Mouse (Mus musculus) embryonic facial prominence, embryonic 15.5 days (tissue): ENCODE data around the gene Tmsb15b2. TPM values are rescaled to one million over a fixed set of nuclear protein-coding genes. Genes with fewer than 3 reads are reported as not detected.
"Not testable (repeated sequence)": the region's sequence is repeated elsewhere in the genome, so short reads cannot be mapped to it uniquely, and the experiment has no call there.

ENCODE experiments used
- ATAC-seq: fragments of 200-750 bp; cut with Nextera tagmentation; 2 replicates; pipeline ENCODE4 v1.8.0; 2017; ENCODE audit warnings: low read depth, moderate TSS enrichment; ENCODE audit not compliant: insufficient number of reproducible peaks, low FRiP score, low TSS enrichment
- H3K27ac ChIP-seq: fragments of 300-500 bp; sonication (generic); replicated peaks from 2 replicates; pipeline ENCODE4 v1.5.1; 2015; ENCODE audit warnings: mild to moderate bottlenecking, inconsistent platforms
- H3K27me3 ChIP-seq: fragments of 300-500 bp; sonication (generic); 2 replicates; pipeline ENCODE4 v1.6.1; 2015; ENCODE audit warnings: inconsistent platforms
- H3K36me3 ChIP-seq: fragments of 300-500 bp; sonication (generic); 2 replicates; pipeline ENCODE4 v1.6.1; 2015; ENCODE audit warnings: mild to moderate bottlenecking, inconsistent platforms
- H3K4me1 ChIP-seq: fragments of 300-500 bp; sonication (generic); 2 replicates; pipeline ENCODE4 v1.6.1; 2015; ENCODE audit warnings: inconsistent platforms
- H3K4me2 ChIP-seq: fragments of 300-500 bp; sonication (generic); replicated peaks from 2 replicates; pipeline ENCODE4 v1.6.1; 2015; ENCODE audit warnings: mild to moderate bottlenecking, inconsistent platforms
- H3K4me3 ChIP-seq: fragments of 300-500 bp; sonication (generic); replicated peaks from 2 replicates; pipeline ENCODE4 v1.5.1; 2015; ENCODE audit warnings: mild to moderate bottlenecking, inconsistent platforms
- H3K9ac ChIP-seq: fragments of 300-500 bp; sonication (generic); 2 replicates; pipeline ENCODE4 v1.6.1; 2015; ENCODE audit warnings: inconsistent platforms
- H3K9me3 ChIP-seq: fragments of 300-500 bp; sonication (generic); replicated peaks from 2 replicates; pipeline ENCODE4 v1.6.1; 2016; ENCODE audit warnings: inconsistent platforms
- WGBS: fragments of 180-500 bp; shearing (Covaris S2); methylation state at CpG from one replicate; pipeline ENCODE4 v1.1.7; 2015; 5-methylcytosine and 5-hydroxymethylcytosine counted together
- polyA plus RNA-seq: library from polyadenylated mRNA; unstranded; fragments of >200 nt; fragmentation: Nextera tagmentation; extraction: Ambion mirVana; gene quantifications from 2 replicates; pipeline ENCODE4 v1.2.1, GENCODE M21; 2015

Gene Tmsb15b2
- polyA plus RNA-seq, 1 experiment from 2014 or later: 55.7 TPM

DNA sequence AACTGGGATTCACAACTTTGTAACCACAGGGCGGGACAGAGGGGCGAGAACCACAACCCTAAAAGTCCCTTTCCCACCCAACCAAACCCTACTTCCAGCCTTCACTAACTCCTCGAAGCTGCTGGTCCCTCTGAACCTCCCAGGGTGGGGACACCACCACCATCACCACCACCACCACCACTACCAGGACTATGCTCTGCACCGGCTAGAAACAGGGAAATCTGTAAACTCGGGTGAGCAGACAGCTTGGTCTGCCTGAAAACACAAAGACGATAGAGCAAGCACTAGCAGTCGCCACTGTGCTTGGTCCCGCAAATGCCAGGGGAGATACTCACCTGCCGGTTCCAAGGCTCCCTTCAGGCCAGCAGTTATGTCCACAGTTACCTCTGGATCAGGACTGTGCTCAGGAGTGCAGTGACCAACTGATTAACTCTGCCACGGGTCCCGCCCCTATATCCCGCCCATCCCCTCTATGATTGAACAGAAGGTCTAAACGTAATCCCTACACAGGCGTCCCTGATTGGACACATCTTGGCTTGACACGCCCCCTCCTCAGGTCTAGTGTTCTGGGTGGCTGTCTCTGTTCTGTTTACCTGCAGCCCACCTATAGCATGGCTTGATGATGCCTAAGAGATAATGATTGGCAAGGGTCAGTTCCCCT, 1.3 kb upstream of the Tmsb15b2 start, which contains the start of the genes Tmsb15l and Tmsb15b1:
Tmsb15l (minus strand) TSS at position 446 of the 661 bp plus-strand sequence.
Tmsb15b1 (minus strand) TSS at position 451 of the 661 bp plus-strand sequence.
- H3K4me1 ChIP-seq: no peaks in the 10 kb centered on the region
- H3K4me2 ChIP-seq: peak within 1 kb of the TSS; percentile 51
- H3K9ac ChIP-seq: no peak within 1 kb of the TSS
- no peaks in the 10 kb centered on the region for H3K9me3 ChIP-seq
- no peak within 1 kb of the TSS for H3K27ac ChIP-seq
- H3K36me3 ChIP-seq: no peaks in the 10 kb centered on the region
- H3K27me3 ChIP-seq: no peaks in the 10 kb centered on the region
- ATAC-seq: peak; percentile 100
- 23% methylated on average over 15 of the region's 15 CpGs for WGBS
- peak within 1 kb of the TSS; percentile 47 for H3K4me3 ChIP-seq

DNA sequence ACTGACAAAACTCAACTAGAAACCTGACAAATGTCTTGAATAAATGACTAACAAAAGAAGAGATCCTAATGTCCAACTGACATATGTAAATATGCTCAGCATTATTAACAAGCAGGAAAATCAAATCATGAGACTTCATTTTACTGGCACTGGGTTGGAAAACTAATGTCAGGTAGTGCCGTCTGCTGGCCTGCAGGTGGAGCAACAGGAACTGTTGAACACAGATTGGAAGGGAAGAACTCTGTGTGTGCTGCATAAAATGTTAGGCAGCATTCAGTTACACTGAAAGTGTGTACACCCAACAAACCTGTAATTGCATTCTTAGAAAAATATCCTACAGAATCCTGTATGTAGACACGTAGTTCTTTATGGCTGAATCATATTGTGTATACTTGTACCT, 15.6 kb downstream of the Tmsb15b2 start:
- Histone ChIP-seq H3K27ac (no peak overlapping the region), H3K4me1 (no peaks in the 10 kb centered on the region), H3K27me3 (no peaks in the 10 kb centered on the region), H3K9ac (no peak overlapping the region), H3K36me3 (no peaks in the 10 kb centered on the region), H3K9me3 (no peaks in the 10 kb centered on the region), H3K4me3 (no peak overlapping the region), H3K4me2 (no peak overlapping the region)
- WGBS: 17% methylated on average over 2 of the region's 2 CpGs
- no peak for ATAC-seq

DNA sequence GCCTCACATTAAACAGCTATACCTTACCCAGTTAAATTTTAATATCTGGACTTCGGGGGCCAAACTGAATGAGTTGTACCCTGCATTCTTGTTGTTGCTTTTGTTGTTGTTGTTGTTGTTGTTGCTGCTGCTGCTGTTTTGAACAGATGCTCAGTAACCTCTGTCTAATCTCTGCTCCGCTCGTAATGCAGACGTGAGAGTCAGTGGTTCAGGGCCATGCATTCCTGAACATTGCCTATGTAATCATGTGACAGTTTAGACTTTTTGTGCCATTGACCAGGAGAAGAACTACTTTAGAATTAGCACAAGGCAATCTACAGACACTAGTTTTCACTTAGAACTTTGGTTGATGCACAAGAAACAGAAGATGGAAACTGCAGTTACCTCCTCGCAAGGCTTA, 17.0 kb downstream of the Tmsb15b2 start:
- H3K27me3 ChIP-seq, H3K4me1 ChIP-seq, H3K27ac ChIP-seq, H3K36me3 ChIP-seq, H3K9ac ChIP-seq, H3K9me3 ChIP-seq, ATAC-seq: not testable (repeated sequence)
- Histone ChIP-seq H3K4me3 (peak overlapping the region; percentile 37), H3K4me2 (peak overlapping the region; percentile 45)
- 57% methylated on average over 5 of the region's 5 CpGs for WGBS

DNA sequence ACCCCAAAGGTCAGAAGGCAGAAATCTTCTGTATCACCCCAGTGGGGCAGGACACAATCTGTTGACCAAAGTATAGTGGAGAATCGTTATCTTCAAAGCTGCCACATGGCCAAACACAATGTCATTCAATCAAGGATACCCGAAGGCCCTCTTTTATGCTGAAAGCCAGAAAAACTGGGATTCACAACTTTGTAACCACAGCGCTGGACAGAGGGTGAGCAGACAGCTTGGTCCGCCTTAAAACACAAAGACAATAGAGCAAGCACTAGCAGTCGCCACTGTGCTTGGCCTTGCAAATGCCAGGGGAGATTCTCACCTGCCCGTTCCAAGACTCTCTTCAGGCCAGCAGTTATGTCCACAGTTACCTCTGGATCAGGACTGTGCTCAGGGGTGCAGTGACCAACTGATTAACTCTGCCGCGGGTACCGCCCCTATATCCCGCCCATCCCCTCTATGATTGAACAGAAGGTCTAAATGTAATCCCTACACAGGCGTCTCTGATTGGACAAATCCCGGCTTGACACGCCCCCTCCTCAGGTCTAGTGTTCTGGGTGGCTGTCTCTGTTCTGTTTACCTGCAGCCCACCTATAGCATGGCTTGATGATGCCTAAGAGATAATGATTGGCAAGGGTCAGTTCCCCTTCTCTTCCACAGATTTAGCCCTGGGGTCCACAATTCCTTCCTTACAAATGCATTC, 17.6 kb downstream of the Tmsb15b2 start:
- not testable (repeated sequence) for H3K9ac ChIP-seq, H3K27me3 ChIP-seq, H3K27ac ChIP-seq, H3K4me1 ChIP-seq, H3K36me3 ChIP-seq, H3K9me3 ChIP-seq
- WGBS: 26% methylated on average over 13 of the region's 13 CpGs
- H3K4me3 ChIP-seq: peak overlapping the region; percentile 37
- peak; percentile 91 for ATAC-seq
- H3K4me2 ChIP-seq: peak overlapping the region; percentile 45

DNA sequence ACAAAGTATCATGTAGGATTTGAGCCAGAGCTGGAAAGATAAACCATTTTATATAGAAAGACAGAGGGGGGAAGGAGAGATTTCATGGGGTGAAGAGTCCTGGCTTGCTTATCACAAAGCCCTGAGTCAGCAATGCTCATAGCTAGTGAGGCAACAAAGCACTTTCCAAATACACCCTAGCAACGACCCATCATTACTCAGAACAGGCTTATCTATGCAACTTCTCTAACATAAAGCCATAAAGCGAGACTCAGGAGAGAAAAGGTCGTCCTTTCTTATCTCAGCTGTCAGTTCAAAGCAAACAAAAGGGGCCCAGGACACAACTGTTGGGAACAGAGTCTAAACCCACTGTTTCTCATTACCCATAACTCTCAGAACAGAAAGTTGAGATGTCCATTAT, 37.3 kb downstream of the Tmsb15b2 start:
- no peak overlapping the region for H3K9ac ChIP-seq
- no peak for ATAC-seq
- no peaks in the 10 kb centered on the region for H3K36me3 ChIP-seq
- H3K4me1 ChIP-seq: no peaks in the 10 kb centered on the region
- no peaks in the 10 kb centered on the region for H3K27me3 ChIP-seq
- no peak overlapping the region for H3K4me3 ChIP-seq
- no peak overlapping the region for H3K27ac ChIP-seq
- 43% methylated on average over 3 of the region's 3 CpGs for WGBS
- no peak overlapping the region for H3K4me2 ChIP-seq
- H3K9me3 ChIP-seq: no peaks in the 10 kb centered on the region

DNA sequence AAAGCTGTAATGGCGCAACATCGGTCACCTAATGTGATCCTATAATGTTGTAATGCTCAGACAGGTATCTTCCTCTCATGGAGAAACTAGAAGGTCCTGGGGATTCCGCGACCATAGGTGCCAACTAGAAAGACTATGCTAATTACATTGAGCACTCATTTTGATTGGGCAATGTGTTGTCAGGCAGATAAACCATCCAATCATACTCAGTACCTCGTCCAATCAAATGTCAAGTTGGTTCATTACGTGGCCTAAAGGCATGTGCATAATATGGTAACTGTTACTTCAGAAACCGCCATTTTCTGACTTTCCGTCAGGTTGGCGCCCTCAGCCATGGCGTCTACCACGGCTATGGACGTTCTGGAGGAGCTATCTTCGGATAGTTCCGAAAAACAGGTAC, 48.3 kb downstream of the Tmsb15b2 start, which contains the start of gene H2bfm:
H2bfm (plus strand) TSS at position 295 of the 400 bp plus-strand sequence.
- ATAC-seq: no peak
- 91% methylated on average over 14 of the region's 14 CpGs for WGBS
- H3K4me1 ChIP-seq: no peaks in the 10 kb centered on the region

DNA sequence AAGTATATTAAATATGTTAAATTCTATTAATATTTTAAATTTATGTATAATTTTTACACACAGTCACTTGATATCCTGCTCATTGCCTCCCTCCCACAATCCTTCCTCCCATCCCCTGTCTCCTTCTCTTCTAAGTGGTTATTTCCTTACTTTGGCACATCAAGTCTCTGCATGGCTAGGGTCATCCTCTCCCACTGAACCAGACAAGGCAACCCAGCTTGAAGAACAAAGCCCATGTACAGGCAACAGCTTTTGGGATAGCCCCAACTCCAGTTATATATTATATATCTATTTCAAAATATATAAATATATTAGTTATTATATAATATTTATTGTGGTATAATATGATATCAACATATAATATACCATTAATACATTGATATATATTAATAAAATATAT, 49.4 kb downstream of the Tmsb15b2 start:
- no peak for ATAC-seq
- H3K9me3 ChIP-seq: no peaks in the 10 kb centered on the region
- H3K27me3 ChIP-seq: no peaks in the 10 kb centered on the region

More for the DNA sequence above, 48.3 kb downstream of the Tmsb15b2 start, which contains the start of gene H2bfm:
- Histone ChIP-seq H3K27ac (no peak within 1 kb of the TSS), H3K4me2 (no peak within 1 kb of the TSS), H3K27me3 (no peaks in the 10 kb centered on the region), H3K36me3 (no peaks in the 10 kb centered on the region), H3K4me3 (no peak within 1 kb of the TSS), H3K9ac (no peak within 1 kb of the TSS), H3K9me3 (no peaks in the 10 kb centered on the region)

More for the DNA sequence above, 49.4 kb downstream of the Tmsb15b2 start:
- H3K9ac ChIP-seq: no peak overlapping the region
- no peak overlapping the region for H3K4me3 ChIP-seq
- H3K4me1 ChIP-seq: no peaks in the 10 kb centered on the region
- H3K36me3 ChIP-seq: no peaks in the 10 kb centered on the region
- H3K4me2 ChIP-seq: no peak overlapping the region
- no peak overlapping the region for H3K27ac ChIP-seq

Other genes starting within 250 kb of the Tmsb15b2 start
- 552 and 560 TPM in 2 replicates for gene Morf4l2, start 231.8 kb downstream of the Tmsb15b2 start, polyA plus RNA-seq
- 0.08 and 0.11 TPM in 2 replicates for gene Glra4, start 195.4 kb downstream of the Tmsb15b2 start, polyA plus RNA-seq
- gene Plp1, start 152.8 kb downstream of the Tmsb15b2 start, polyA plus RNA-seq: 10.1 and 11.9 TPM in 2 replicates
- gene Rab9b, start 106.7 kb downstream of the Tmsb15b2 start, polyA plus RNA-seq: 0.47 and 0.69 TPM in 2 replicates
- gene H2bfm, start 48.2 kb downstream of the Tmsb15b2 start, polyA plus RNA-seq: not detected in 2 replicates
- gene Tmsb15l, start 1.4 kb upstream of the Tmsb15b2 start, polyA plus RNA-seq: 3.7 and 3.9 TPM in 2 replicates
- gene Tmsb15b1, start 1.4 kb upstream of the Tmsb15b2 start, polyA plus RNA-seq: 28.7 and 33.6 TPM in 2 replicates
- 15.0 and 18.9 TPM in 2 replicates for gene Zcchc18, start 17.7 kb upstream of the Tmsb15b2 start, polyA plus RNA-seq
- gene Slc25a53, start 62.8 kb upstream of the Tmsb15b2 start, polyA plus RNA-seq: 9.4 and 10.1 TPM in 2 replicates
- gene Fam199x, start 74.1 kb upstream of the Tmsb15b2 start, polyA plus RNA-seq: 5.6 and 5.7 TPM in 2 replicates
- not detected in 2 replicates for gene Esx1, start 146.6 kb upstream of the Tmsb15b2 start, polyA plus RNA-seq